Mouse (Mus musculus) kidney, postnatal 14 days (tissue): ENCODE results near the gene Rgs6.

Experiments
- DNase-seq: peaks from one replicate; pipeline ENCODE4 v3.0.0; 2022; ENCODE audit warnings: mixed read lengths

The Rgs6 gene

GRCm38 (mm10) chr12:83211146-83211822 is 623.2 kb downstream of the Rgs6 start:
- DNase-seq = no peak
